Mouse (Mus musculus) lung, postnatal 0 days (tissue): ENCODE results near the gene Rgs6. TPM values are rescaled to one million over a fixed set of nuclear protein-coding genes. Genes with fewer than 3 reads are reported as not detected.
A peak's percentile ranks its signal among the peaks of the same experiment; 100 is the strongest.

Experiments used
- ATAC-seq: fragments of 200-750 bp; cut with Nextera tagmentation; 2 replicates; pipeline ENCODE4 v1.8.0; 2017; ENCODE audit warnings: moderate library complexity
- DNase-seq: peaks from one replicate; pipeline ENCODE4 v3.0.0-alpha.2; 2016; ENCODE audit warnings: low spot score
- H3K27ac ChIP-seq: fragments of 300-500 bp; sonication (generic); 2 replicates; pipeline ENCODE4 v1.5.1; 2014; ENCODE audit warnings: antibody characterized with exemption, mild to moderate bottlenecking, low read length, mixed read lengths
- H3K27me3 ChIP-seq: fragments of 300-500 bp; sonication (generic); replicated peaks from 2 replicates; pipeline ENCODE4 v1.6.1; 2014; ENCODE audit warnings: low read length, mixed read lengths; ENCODE audit not compliant: insufficient read depth
- H3K36me3 ChIP-seq: fragments of 300-500 bp; sonication (generic); 2 replicates; pipeline ENCODE4 v1.6.1; 2014; ENCODE audit warnings: low read length, mixed read lengths; ENCODE audit not compliant: insufficient read depth
- H3K4me1 ChIP-seq: fragments of 300-500 bp; sonication (generic); 2 replicates; pipeline ENCODE4 v1.6.1; 2014; ENCODE audit warnings: antibody characterized with exemption, low read depth, low read length, mixed read lengths; ENCODE audit not compliant: insufficient read depth
- H3K4me2 ChIP-seq: fragments of 300-500 bp; sonication (generic); replicated peaks from 2 replicates; pipeline ENCODE4 v1.6.1; 2014; ENCODE audit warnings: low read depth, mild to moderate bottlenecking, low read length, moderate library complexity, mixed read lengths
- H3K4me3 ChIP-seq: fragments of 300-500 bp; sonication (generic); 2 replicates; pipeline ENCODE4 v1.5.1; 2014; ENCODE audit warnings: low read depth, low read length
- H3K9ac ChIP-seq: fragments of 300-500 bp; sonication (generic); replicated peaks from 2 replicates; pipeline ENCODE4 v1.6.1; 2014; ENCODE audit warnings: low read depth, mild to moderate bottlenecking
- H3K9me3 ChIP-seq: fragments of 300-500 bp; sonication (generic); 2 replicates; pipeline ENCODE4 v1.6.1; 2016; ENCODE audit warnings: low read length, mixed read lengths
- CTCF ChIP-seq: IDR thresholded peaks from 2 replicates; pipeline ENCODE4 v1.5.1; 2016; ENCODE audit warnings: antibody characterized with exemption, mild to moderate bottlenecking
- EP300 ChIP-seq: IDR thresholded peaks from 2 replicates; pipeline ENCODE4 v1.6.1; 2016; ENCODE audit warnings: antibody characterized with exemption, mild to moderate bottlenecking, control low read depth
- WGBS: fragments of 180-500 bp; shearing (Covaris S2); extraction: QIAGEN DNeasy Blood & Tissue Kit; methylation state at CpG from one replicate; pipeline ENCODE4 v1.1.7; 2014; 5-methylcytosine and 5-hydroxymethylcytosine counted together
- polyA plus RNA-seq: library from polyadenylated mRNA; unstranded; fragments of >200 nt; fragmentation: Nextera tagmentation; extraction: Ambion mirVana; gene quantifications from 2 replicates; pipeline ENCODE4 v1.2.1, GENCODE M21; 2015

The Rgs6 gene
- polyA plus RNA-seq, 1 experiment from 2014 or later, result 2.6 TPM

GRCm38 (mm10) chr12:83066426-83066825 lies 478.3 kb downstream of the Rgs6 start:
- Histone ChIP-seq H3K36me3 (no peaks in the 10 kb centered on the region), H3K27me3 (no peaks in the 10 kb centered on the region), H3K4me1 (no peaks in the 10 kb centered on the region), H3K9me3 (no peaks in the 10 kb centered on the region), H3K4me2 (no peak overlapping the region), H3K27ac (no peak overlapping the region), H3K4me3 (no peak overlapping the region), H3K9ac (no peak overlapping the region)
- no peak for ATAC-seq
- no peak for TF ChIP-seq EP300
- TF ChIP-seq CTCF, result no peak
- no peak for DNase-seq
- WGBS, result 73% methylated on average over 6 of the region's 6 CpGs

DNA sequence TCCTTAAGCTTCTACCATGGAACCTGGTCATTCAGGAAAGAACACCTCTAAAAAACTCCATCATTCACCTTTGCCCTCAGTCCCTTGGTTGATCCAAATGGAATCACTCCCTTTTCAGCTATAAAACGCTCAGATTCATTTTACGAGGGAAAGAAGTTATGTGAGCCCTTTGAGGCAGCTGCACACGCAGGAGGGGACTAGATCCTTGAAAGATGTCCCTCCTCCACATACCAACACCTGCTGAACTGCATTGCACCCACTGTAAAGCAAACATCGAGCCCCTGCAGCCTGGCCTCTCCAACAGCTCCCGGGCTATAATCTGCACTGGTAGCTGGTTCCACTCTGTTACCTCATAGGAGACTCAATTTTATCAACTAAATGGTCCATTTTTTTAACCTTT lies 482.8 kb downstream of the Rgs6 start:
- H3K4me2 ChIP-seq, result no peak overlapping the region
- no peak overlapping the region for H3K9ac ChIP-seq
- peaks cover 11% of the 10 kb centered on the region; the same call in 1 of the 2 replicates for H3K4me1 ChIP-seq
- H3K4me3 ChIP-seq, result no peak overlapping the region
- no peaks in the 10 kb centered on the region for H3K36me3 ChIP-seq
- no peak overlapping the region for H3K27ac ChIP-seq
- no peaks in the 10 kb centered on the region for H3K9me3 ChIP-seq
- WGBS, result 41% methylated on average over 5 of the region's 5 CpGs
- H3K27me3 ChIP-seq, result no peaks in the 10 kb centered on the region
- DNase-seq (no peak), ATAC-seq (no peak)
- TF ChIP-seq CTCF (no peak), EP300 (no peak)

DNA sequence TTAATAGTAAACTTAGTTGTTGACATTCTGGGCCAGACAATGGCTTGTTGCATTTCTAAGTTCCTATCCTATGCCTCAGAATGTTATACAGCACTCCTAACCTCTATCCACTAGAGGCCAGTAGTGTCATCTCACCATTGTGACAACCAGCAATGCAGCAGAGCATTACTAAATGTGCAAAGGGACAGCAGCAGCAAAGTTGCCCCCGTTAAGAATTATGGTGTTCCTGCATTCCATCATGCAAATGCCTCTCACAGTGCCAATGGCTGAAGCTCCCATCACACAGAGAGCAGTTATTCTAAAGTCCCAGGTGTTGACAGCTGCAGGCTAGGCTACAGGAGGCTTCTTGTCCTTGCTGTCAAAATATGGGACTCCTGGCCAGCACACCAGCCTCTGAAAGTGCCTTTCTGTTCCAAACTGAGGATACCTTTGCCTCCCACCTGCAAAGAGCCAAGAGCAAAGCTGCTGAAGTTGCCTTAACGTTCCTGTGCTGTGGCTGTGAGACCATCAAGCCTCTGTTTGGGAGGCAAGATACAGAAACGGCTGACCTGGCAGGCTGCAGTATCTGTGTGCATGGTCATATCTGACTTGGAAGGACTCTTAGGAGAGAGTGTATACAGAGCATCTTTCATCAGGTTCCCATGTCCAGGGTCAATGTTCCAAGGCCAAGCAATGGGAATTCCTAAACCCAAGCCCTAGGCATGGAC lies 484.2 kb downstream of the Rgs6 start:
- no peak overlapping the region for H3K4me3 ChIP-seq
- WGBS, result 15% methylated on average over 3 of the region's 3 CpGs
- no peaks in the 10 kb centered on the region for H3K36me3 ChIP-seq
- no peak overlapping the region for H3K4me2 ChIP-seq
- H3K27me3 ChIP-seq, result no peaks in the 10 kb centered on the region
- peak overlapping the region; percentile 33 for H3K27ac ChIP-seq
- H3K9me3 ChIP-seq, result no peaks in the 10 kb centered on the region
- TF ChIP-seq EP300, result no peak
- peak; percentile 71 for TF ChIP-seq CTCF
- peaks cover 11% of the 10 kb centered on the region; the same call in 1 of the 2 replicates for H3K4me1 ChIP-seq
- peak; percentile 8; the same call in 1 of the 2 replicates for ATAC-seq
- DNase-seq, result peak; percentile 52
- H3K9ac ChIP-seq, result no peak overlapping the region

DNA sequence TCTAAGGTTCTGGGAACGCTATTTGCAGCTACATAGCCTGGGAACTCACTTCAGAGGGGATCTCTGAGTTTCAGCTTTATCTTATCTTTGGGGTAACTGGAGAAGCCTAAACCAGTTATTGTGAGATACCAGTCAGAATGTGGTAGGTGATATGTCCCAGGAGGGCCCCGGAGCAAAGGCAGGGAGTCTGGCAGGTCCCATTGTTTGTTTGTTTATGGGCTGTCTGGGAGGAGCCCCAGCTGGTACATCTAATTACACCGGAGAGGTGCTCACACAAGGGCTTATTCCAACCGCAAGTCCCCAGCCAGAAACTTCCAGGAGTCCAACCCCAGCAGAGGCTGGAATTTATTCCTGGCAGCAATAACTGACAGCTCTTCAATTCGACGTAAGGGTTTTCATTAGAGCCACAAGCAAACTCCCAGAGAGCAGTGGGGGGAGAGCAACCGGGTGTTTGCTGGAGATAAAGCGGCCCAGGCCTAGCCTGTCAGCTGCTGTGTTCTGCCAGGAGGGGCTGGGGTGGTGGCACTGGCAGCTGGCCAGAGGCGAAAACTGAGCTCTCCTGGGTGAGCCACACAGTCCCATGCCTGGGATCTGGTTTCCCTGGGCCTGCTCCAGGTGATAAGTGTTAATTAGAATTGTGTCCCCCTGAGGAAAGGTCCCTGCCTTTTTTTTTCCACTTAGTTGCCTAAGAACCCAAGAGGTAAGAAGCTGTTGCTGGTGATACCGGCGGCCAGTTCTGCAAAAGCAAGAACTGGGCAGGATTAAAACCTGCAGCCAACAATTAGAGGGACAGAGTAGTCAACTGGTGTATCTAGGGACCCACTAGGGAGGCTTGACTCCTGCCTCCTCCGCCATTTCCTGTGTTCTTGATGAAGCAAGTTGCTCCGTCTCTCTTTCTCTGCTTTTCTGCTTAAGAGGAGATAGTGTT lies 485.1 kb downstream of the Rgs6 start:
- Histone ChIP-seq H3K9me3 (no peaks in the 10 kb centered on the region), H3K4me2 (no peak overlapping the region), H3K27ac (peak overlapping the region; percentile 57), H3K27me3 (no peaks in the 10 kb centered on the region), H3K36me3 (no peaks in the 10 kb centered on the region), H3K4me3 (no peak overlapping the region), H3K9ac (no peak overlapping the region), H3K4me1 (peaks cover 11% of the 10 kb centered on the region; the same call in 1 of the 2 replicates)
- ATAC-seq (peak; percentile 93), DNase-seq (peak; percentile 85)
- TF ChIP-seq CTCF, result no peak
- TF ChIP-seq EP300, result no peak
- 18% methylated on average over 13 of the region's 13 CpGs for WGBS

DNA sequence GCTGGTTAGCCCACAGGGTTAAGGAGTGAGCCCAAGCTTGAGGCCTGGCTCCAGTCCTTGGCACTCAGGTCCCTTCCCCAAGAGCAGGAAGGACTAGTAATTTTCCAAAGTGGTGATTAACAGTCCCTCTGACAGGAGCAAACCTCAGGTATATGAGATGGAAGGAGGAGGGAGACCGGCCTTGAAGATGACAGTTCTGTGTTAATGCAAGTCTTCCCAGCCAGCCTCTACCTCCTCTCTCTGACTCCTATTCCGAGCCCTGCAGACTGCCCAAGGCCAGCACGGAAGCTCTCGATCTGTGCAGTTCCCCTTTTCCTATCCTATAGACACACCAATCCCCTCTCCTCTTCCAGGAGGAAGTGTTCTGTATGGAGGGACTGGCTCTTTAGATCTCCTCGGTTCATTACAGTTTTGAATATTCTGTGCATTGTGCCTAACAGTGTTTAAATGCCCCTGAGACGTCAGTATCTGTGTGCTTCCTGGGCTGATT lies 485.8 kb downstream of the Rgs6 start:
- Histone ChIP-seq H3K4me2 (no peak overlapping the region), H3K9me3 (no peaks in the 10 kb centered on the region), H3K9ac (no peak overlapping the region), H3K27ac (peak overlapping the region; percentile 57; the same call in 1 of the 2 replicates), H3K27me3 (no peaks in the 10 kb centered on the region), H3K4me3 (no peak overlapping the region), H3K36me3 (no peaks in the 10 kb centered on the region), H3K4me1 (peaks cover 11% of the 10 kb centered on the region; the same call in 1 of the 2 replicates)
- DNase-seq (no peak), ATAC-seq (no peak)
- 56% methylated on average over 6 of the region's 6 CpGs for WGBS
- TF ChIP-seq EP300 (no peak), CTCF (no peak)

GRCm38 (mm10) chr12:83076179-83076578 lies 488.1 kb downstream of the Rgs6 start:
- 89% methylated on average over 3 of the region's 3 CpGs for WGBS
- DNase-seq, result no peak

More at GRCm38 (mm10) chr12:83076179-83076578, 488.1 kb downstream of the Rgs6 start:
- Histone ChIP-seq H3K36me3 (no peaks in the 10 kb centered on the region), H3K27me3 (no peaks in the 10 kb centered on the region), H3K9me3 (no peaks in the 10 kb centered on the region), H3K4me3 (no peak overlapping the region), H3K4me1 (peaks cover 11% of the 10 kb centered on the region; the same call in 1 of the 2 replicates), H3K27ac (no peak overlapping the region), H3K9ac (no peak overlapping the region), H3K4me2 (no peak overlapping the region)
- TF ChIP-seq CTCF, result no peak
- no peak for ATAC-seq
